Mouse (Mus musculus) limb, embryonic 11.5 days (tissue): ENCODE data around the gene Rps21. TPM values are rescaled to one million over a fixed set of nuclear protein-coding genes. Genes with fewer than 3 reads are reported as not detected.

ENCODE experiments used
- ATAC-seq: fragments of 200-750 bp; cut with Nextera tagmentation; 2 replicates; pipeline ENCODE4 v1.8.0; 2017; ENCODE audit warnings: low read depth; ENCODE audit not compliant: insufficient number of reproducible peaks, low FRiP score, low TSS enrichment
- DNase-seq: peaks from one replicate; pipeline ENCODE4 v3.0.0-alpha.2; 2015; ENCODE audit warnings: low spot score
- H3K27ac ChIP-seq: fragments of 300-500 bp; sonication (generic); replicated peaks from 2 replicates; pipeline ENCODE4 v1.5.1; 2014; ENCODE audit warnings: low read depth, mild to moderate bottlenecking, low read length
- H3K27me3 ChIP-seq: fragments of 300-500 bp; sonication (generic); 2 replicates; pipeline ENCODE4 v1.6.1; 2014; ENCODE audit warnings: mild to moderate bottlenecking, low read length, mixed read lengths; ENCODE audit not compliant: control insufficient read depth, insufficient read depth
- H3K36me3 ChIP-seq: fragments of 300-500 bp; sonication (generic); 2 replicates; pipeline ENCODE4 v1.6.1; 2014; ENCODE audit warnings: mild to moderate bottlenecking, low read length, moderate library complexity, mixed read lengths; ENCODE audit not compliant: control insufficient read depth, insufficient read depth
- H3K4me1 ChIP-seq: fragments of 300-500 bp; sonication (generic); 2 replicates; pipeline ENCODE4 v1.6.1; 2014; ENCODE audit warnings: low read length, mixed read lengths; ENCODE audit not compliant: control insufficient read depth, insufficient read depth
- H3K4me2 ChIP-seq: fragments of 300-500 bp; sonication (generic); 2 replicates; pipeline ENCODE4 v1.6.1; 2014; ENCODE audit warnings: low read depth, mild to moderate bottlenecking, moderate library complexity; ENCODE audit not compliant: severe bottlenecking
- H3K4me3 ChIP-seq: fragments of 300-500 bp; sonication (generic); 2 replicates; pipeline ENCODE4 v1.5.1; 2014; ENCODE audit warnings: low read depth, low read length
- H3K9ac ChIP-seq: fragments of 300-500 bp; sonication (generic); 2 replicates; pipeline ENCODE4 v1.6.1; 2014; ENCODE audit warnings: mild to moderate bottlenecking, low read length
- H3K9me3 ChIP-seq: fragments of 300-500 bp; sonication (generic); 2 replicates; pipeline ENCODE4 v1.6.1; 2016; ENCODE audit warnings: low read length; ENCODE audit not compliant: control insufficient read depth
- WGBS: fragments of 180-500 bp; shearing (Covaris S2); extraction: QIAGEN DNeasy Blood & Tissue Kit; methylation state at CpG from one replicate; pipeline ENCODE4 v1.1.7; 2014; 5-methylcytosine and 5-hydroxymethylcytosine counted together
- microRNA-seq: library from miRNA; unstranded; fragments of <30 nt; microRNA quantifications from one replicate; pipeline ENCODE4, GENCODE M21; 2016
- polyA plus RNA-seq: library from polyadenylated mRNA; unstranded; fragments of >200 nt; fragmentation: Nextera tagmentation; extraction: Ambion mirVana; gene quantifications from 2 replicates; pipeline ENCODE4 v1.2.1, GENCODE M21; 2014

Gene Rps21
- polyA plus RNA-seq, 1 experiment from 2014 or later, result 641 TPM

- no peak for DNase-seq
- WGBS, result 86% methylated on average over 8 of the region's 8 CpGs
- Histone ChIP-seq H3K4me3 (no peak overlapping the region), H3K4me2 (no peak overlapping the region), H3K9me3 (no peaks in the 10 kb centered on the region), H3K4me1 (no peaks in the 10 kb centered on the region), H3K9ac (no peak overlapping the region), H3K27ac (no peak overlapping the region), H3K36me3 (no peaks in the 10 kb centered on the region), H3K27me3 (no peaks in the 10 kb centered on the region)
- ATAC-seq, result no peak
Measured at GRCm38 (mm10) chr2:180306423-180307168, 49.4 kb downstream of the Rps21 start.

- no peak overlapping the region for H3K4me2 ChIP-seq
- no peaks in the 10 kb centered on the region for H3K9me3 ChIP-seq
- 52% methylated on average over 2 of the region's 2 CpGs for WGBS
- H3K27me3 ChIP-seq, result no peaks in the 10 kb centered on the region
- no peaks in the 10 kb centered on the region for H3K36me3 ChIP-seq
- H3K4me1 ChIP-seq, result no peaks in the 10 kb centered on the region
- DNase-seq (no peak), ATAC-seq (no peak)
- H3K4me3 ChIP-seq, result no peak overlapping the region
- H3K9ac ChIP-seq, result no peak overlapping the region
- H3K27ac ChIP-seq, result no peak overlapping the region
Measured at GRCm38 (mm10) chr2:180307680-180308079, 50.5 kb downstream of the Rps21 start.

Small RNAs within 50 kb of the gene (microRNA-seq; reads per million reads assigned to microRNA genes)
- 1.2 reads per million for gene Mir3091

Other genes starting within 250 kb of the Rps21 start
- 8.3 and 10.2 TPM in 2 replicates for gene Lsm14b, start 232.4 kb upstream of the Rps21 start, polyA plus RNA-seq
- gene Psma7, start 214.9 kb upstream of the Rps21 start, polyA plus RNA-seq, result 776 and 792 TPM in 2 replicates
- 5.5 and 6.0 TPM in 2 replicates for gene Ss18l1, start 214.9 kb upstream of the Rps21 start, polyA plus RNA-seq
- gene Mtg2, start 186.8 kb upstream of the Rps21 start, polyA plus RNA-seq, result 28.2 and 29.4 TPM in 2 replicates
- 0.12 and 0.21 TPM in 2 replicates for gene Hrh3, start 152.9 kb upstream of the Rps21 start, polyA plus RNA-seq
- gene Osbpl2, start 138.1 kb upstream of the Rps21 start, polyA plus RNA-seq, result 29.8 and 30.5 TPM in 2 replicates
- gene Adrm1, start 85.9 kb upstream of the Rps21 start, polyA plus RNA-seq, result 187 and 191 TPM in 2 replicates
- gene Lama5, start 31.5 kb upstream of the Rps21 start, polyA plus RNA-seq, result 12.5 and 14.1 TPM in 2 replicates
- gene Cables2, start 16.1 kb downstream of the Rps21 start, polyA plus RNA-seq, result 15.8 and 18.0 TPM in 2 replicates
- 0.40 and 0.75 TPM in 2 replicates for gene Rbbp8nl, start 32.5 kb downstream of the Rps21 start, polyA plus RNA-seq
- 0.13 and 0.29 TPM in 2 replicates for gene Gata5, start 77.3 kb downstream of the Rps21 start, polyA plus RNA-seq
- gene Slco4a1, start 198.9 kb downstream of the Rps21 start, polyA plus RNA-seq, result 1.5 and 1.9 TPM in 2 replicates
- gene Ntsr1, start 242.6 kb downstream of the Rps21 start, polyA plus RNA-seq, result not detected in 2 replicates